Mouse (Mus musculus) embryonic facial prominence, embryonic 11.5 days (tissue): Measurements from ENCODE around the gene Tmc6. TPM values are rescaled to one million over a fixed set of nuclear protein-coding genes. Genes with fewer than 3 reads are reported as not detected.
"Not testable (repeated sequence)": the region's sequence is repeated elsewhere in the genome, so short reads cannot be mapped to it uniquely, and the experiment has no call there.

Experiments
- ATAC-seq: fragments of 200-750 bp; cut with Nextera tagmentation; replicated peaks from 2 replicates; pipeline ENCODE4 v1.8.0; 2017; ENCODE audit warnings: low read depth; ENCODE audit not compliant: insufficient number of reproducible peaks, low FRiP score, low TSS enrichment
- DNase-seq: peaks from one replicate; pipeline ENCODE4 v3.0.0-alpha.2; 2015; ENCODE audit warnings: low spot score
- H3K27ac ChIP-seq: fragments of 300-500 bp; sonication (generic); replicated peaks from 2 replicates; pipeline ENCODE4 v1.5.1; 2014; ENCODE audit warnings: mild to moderate bottlenecking, low read depth, low read length, control low read depth
- H3K27me3 ChIP-seq: fragments of 300-500 bp; sonication (generic); 2 replicates; pipeline ENCODE4 v1.6.1; 2014; ENCODE audit warnings: mild to moderate bottlenecking, low read length, moderate library complexity, mixed read lengths; ENCODE audit not compliant: control insufficient read depth, insufficient read depth
- H3K36me3 ChIP-seq: fragments of 300-500 bp; sonication (generic); replicated peaks from 2 replicates; pipeline ENCODE4 v1.6.1; 2014; ENCODE audit warnings: low read depth, mild to moderate bottlenecking, low read length, moderate library complexity, mixed read lengths; ENCODE audit not compliant: control insufficient read depth, insufficient read depth
- H3K4me1 ChIP-seq: fragments of 300-500 bp; sonication (generic); 2 replicates; pipeline ENCODE4 v1.6.1; 2014; ENCODE audit warnings: low read length, mixed read lengths; ENCODE audit not compliant: control insufficient read depth, insufficient read depth
- H3K4me2 ChIP-seq: fragments of 300-500 bp; sonication (generic); 2 replicates; pipeline ENCODE4 v1.6.1; 2014; ENCODE audit warnings: low read depth, mild to moderate bottlenecking, control low read depth, low read length, moderate library complexity
- H3K4me3 ChIP-seq: fragments of 300-500 bp; sonication (generic); 2 replicates; pipeline ENCODE4 v1.5.1; 2014; ENCODE audit warnings: low read depth, low read length, control low read depth
- H3K9ac ChIP-seq: fragments of 300-500 bp; sonication (generic); replicated peaks from 2 replicates; pipeline ENCODE4 v1.6.1; 2014; ENCODE audit warnings: mild to moderate bottlenecking, control low read depth, low read length
- H3K9me3 ChIP-seq: fragments of 300-500 bp; sonication (generic); replicated peaks from 2 replicates; pipeline ENCODE4 v1.6.1; 2016; ENCODE audit warnings: mild to moderate bottlenecking, low read length, inconsistent platforms, mixed read lengths; ENCODE audit not compliant: control insufficient read depth
- WGBS: fragments of 180-500 bp; shearing (Covaris S2); extraction: QIAGEN DNeasy Blood & Tissue Kit; methylation state at CpG from one replicate; pipeline ENCODE4 v1.1.7; 2014; 5-methylcytosine and 5-hydroxymethylcytosine counted together
- polyA plus RNA-seq: library from polyadenylated mRNA; unstranded; fragments of >200 nt; fragmentation: Nextera tagmentation; extraction: Ambion mirVana; gene quantifications from 2 replicates; pipeline ENCODE4 v1.2.1, GENCODE M21; 2014

Tmc6 gene
- polyA plus RNA-seq, 1 experiment from 2014 or later = 9.9 TPM

GRCm38 (mm10) chr11:117794035-117794551 lies 12.1 kb upstream of the Tmc6 start:
- H3K36me3 ChIP-seq = no peaks in the 10 kb centered on the region
- no peak overlapping the region for H3K4me2 ChIP-seq
- no peak overlapping the region for H3K27ac ChIP-seq
- no peak overlapping the region for H3K4me3 ChIP-seq
- no peaks in the 10 kb centered on the region for H3K9me3 ChIP-seq
- ATAC-seq = no peak
- H3K4me1 ChIP-seq = no peaks in the 10 kb centered on the region
- peak; percentile 16 for DNase-seq
- WGBS = 67% methylated on average over 4 of the region's 4 CpGs
- no peak overlapping the region for H3K9ac ChIP-seq
- no peaks in the 10 kb centered on the region for H3K27me3 ChIP-seq

GRCm38 (mm10) chr11:117792281-117792888 lies 10.4 kb upstream of the Tmc6 start:
- DNase-seq (peak; percentile 64), ATAC-seq (no peak)
- Histone ChIP-seq H3K36me3 (no peaks in the 10 kb centered on the region), H3K27ac (no peak overlapping the region), H3K9me3 (no peaks in the 10 kb centered on the region), H3K4me1 (no peaks in the 10 kb centered on the region), H3K4me3 (no peak overlapping the region), H3K9ac (peak overlapping the region; percentile 44), H3K4me2 (peak overlapping the region; percentile 27), H3K27me3 (no peaks in the 10 kb centered on the region)
- 4% methylated on average over 22 of the region's 22 CpGs for WGBS

GRCm38 (mm10) chr11:117791441-117791761 lies 9.4 kb upstream of the Tmc6 start:
- Histone ChIP-seq H3K9ac (no peak overlapping the region), H3K4me3 (no peak overlapping the region), H3K36me3 (no peaks in the 10 kb centered on the region), H3K9me3 (no peaks in the 10 kb centered on the region), H3K27me3 (no peaks in the 10 kb centered on the region), H3K27ac (no peak overlapping the region), H3K4me1 (no peaks in the 10 kb centered on the region), H3K4me2 (no peak overlapping the region)
- no peak for ATAC-seq
- DNase-seq = no peak
- WGBS = 80% methylated on average over 9 of the region's 9 CpGs

- Histone ChIP-seq H3K4me3 (no peak overlapping the region), H3K4me1 (no peaks in the 10 kb centered on the region), H3K36me3 (no peaks in the 10 kb centered on the region), H3K27me3 (no peaks in the 10 kb centered on the region), H3K4me2 (no peak overlapping the region; the same call in 1 of the 2 replicates), H3K9ac (no peak overlapping the region), H3K9me3 (no peaks in the 10 kb centered on the region), H3K27ac (no peak overlapping the region)
- no peak for DNase-seq
- 30% methylated on average over 23 of the region's 23 CpGs for WGBS
- ATAC-seq = no peak
These were observed 8.9 kb upstream of the Tmc6 start for GRCm38 (mm10) chr11:117790703-117791440.

- H3K4me3 ChIP-seq = no peak overlapping the region
- 7% methylated on average over 14 of the region's 14 CpGs for WGBS
These were observed 8.3 kb upstream of the Tmc6 start for GRCm38 (mm10) chr11:117790286-117790685.

GRCm38 (mm10) chr11:117788481-117788880 lies 6.5 kb upstream of the Tmc6 start:
- H3K27me3 ChIP-seq = not testable (repeated sequence)

More at GRCm38 (mm10) chr11:117790286-117790685, 8.3 kb upstream of the Tmc6 start:
- Histone ChIP-seq H3K36me3 (no peaks in the 10 kb centered on the region), H3K27me3 (no peaks in the 10 kb centered on the region), H3K9ac (no peak overlapping the region), H3K4me1 (no peaks in the 10 kb centered on the region), H3K9me3 (no peaks in the 10 kb centered on the region), H3K4me2 (peak overlapping the region; percentile 15; the same call in 1 of the 2 replicates), H3K27ac (no peak overlapping the region)
- DNase-seq (peak; percentile 74), ATAC-seq (no peak)

GRCm38 (mm10) chr11:117786294-117786693 lies 4.3 kb upstream of the Tmc6 start:
- no peaks in the 10 kb centered on the region for H3K4me1 ChIP-seq
- no peak overlapping the region for H3K4me3 ChIP-seq
- no peak overlapping the region for H3K9ac ChIP-seq
- no peak for ATAC-seq
- 9% methylated on average over 10 of the region's 10 CpGs for whole genome bisulfite sequencing
- no peak overlapping the region for H3K27ac ChIP-seq
- H3K4me2 ChIP-seq = no peak overlapping the region
- DNase-seq = peak; percentile 63
- no peaks in the 10 kb centered on the region for H3K36me3 ChIP-seq
- H3K9me3 ChIP-seq = no peaks in the 10 kb centered on the region
- peaks cover 5% of the 10 kb centered on the region for H3K27me3 ChIP-seq

More at GRCm38 (mm10) chr11:117788481-117788880, 6.5 kb upstream of the Tmc6 start:
- H3K4me3 ChIP-seq, H3K27ac ChIP-seq, H3K9ac ChIP-seq, H3K36me3 ChIP-seq, H3K4me2 ChIP-seq, ATAC-seq, DNase-seq, H3K9me3 ChIP-seq, H3K4me1 ChIP-seq: not testable (repeated sequence)
- WGBS = 82% methylated on average over 7 of the region's 7 CpGs

GRCm38 (mm10) chr11:117783683-117784309 lies 1.8 kb upstream of the Tmc6 start:
- Histone ChIP-seq H3K27ac (no peak overlapping the region), H3K9me3 (no peaks in the 10 kb centered on the region), H3K9ac (no peak overlapping the region), H3K36me3 (no peaks in the 10 kb centered on the region), H3K4me1 (peaks cover 9% of the 10 kb centered on the region), H3K4me2 (peak overlapping the region; percentile 62), H3K4me3 (no peak overlapping the region), H3K27me3 (peaks cover 5% of the 10 kb centered on the region)
- 0 out of 2 replicates have a peak, but pooled peaks have one; percentile 25 for ATAC-seq
- 29% methylated on average over 10 of the region's 10 CpGs for WGBS
- peak; percentile 24 for DNase-seq
